Mouse (Mus musculus) kidney, adult 2 months (tissue): ENCODE measurements around the gene Hunk.

Experiments used
- CTCF ChIP-seq: fragments of 200-500 bp; conservative IDR thresholded peaks from 2 replicates; pipeline ENCODE4 v1.5.1; 2011; ENCODE audit warnings: low read depth, mild to moderate bottlenecking, control low read depth, low read length, moderate library complexity, mixed read lengths; ENCODE audit not compliant: insufficient read depth, insufficient read length
- POLR2A ChIP-seq: fragments of 200-500 bp; IDR thresholded peaks from one replicate; pipeline ENCODE4 v1.6.1; 2011; ENCODE audit warnings: low read depth, low read length, control low read depth

GRCm38 (mm10) chr16:90518232-90518631 is 132.4 kb downstream of the Hunk start:
- no peak for TF ChIP-seq CTCF
- no peak for TF ChIP-seq POLR2A
